22 mouse cellular contexts compared by ENCODE assay signal in genomic region chr10:62070636-62071035, GRCm38 (mm10).
"Had no signal": no experiment of that assay in that cellular context is flagged by ENCODE, and none has a peak within 500 bp of the region (broad histone marks: within the 10 kb centered on the region; RNA-seq: fewer than 3 reads in every experiment).

No protein-coding gene starts in this region.

- H3K4me2 ChIP-seq: limb, embryonic 13.5 days; lung, embryonic 14.5 days; midbrain, embryonic 13.5 days; neural tube, embryonic 13.5 days; stomach, embryonic 15.5 days had no signal

- H3K9ac ChIP-seq: limb, embryonic 13.5 days; liver, embryonic 14.5 days; liver, postnatal 0 days; lung, embryonic 14.5 days; midbrain, embryonic 13.5 days; neural tube, embryonic 13.5 days; stomach, embryonic 15.5 days had no signal

- H3K4me1 ChIP-seq: midbrain, embryonic 13.5 days; neural tube, embryonic 13.5 days; stomach, embryonic 15.5 days had no signal

- H3K9me3 ChIP-seq: limb, embryonic 10.5 days; midbrain, embryonic 13.5 days; neural tube, embryonic 13.5 days; stomach, embryonic 15.5 days had no signal

- H3K27ac ChIP-seq: layer of hippocampus, adult 2 months; limb, embryonic 10.5 days; limb, embryonic 13.5 days; liver, embryonic 14.5 days; macrophage; midbrain, embryonic 13.5 days; neural tube, embryonic 13.5 days; stomach, embryonic 15.5 days had no signal

- ATAC-seq: inflammation-experienced regulatory T-cells, adult 6 months; liver, postnatal 0 days; lung, postnatal 0 days; midbrain, embryonic 13.5 days; midbrain, embryonic 16.5 days had no signal

- DNase-seq: kidney, postnatal 4 days; layer of hippocampus, adult 9-11 months; liver; liver, postnatal 0 days; lung, embryonic 14.5 days; retina, postnatal 1 day; right cerebral cortex, postnatal 25 days; spleen, adult 18-20 months; thymus, adult 2 months; thymus, postnatal 14 days had no signal

- H3K4me3 ChIP-seq: layer of hippocampus, adult 2 months; limb, embryonic 10.5 days; limb, embryonic 13.5 days; midbrain, embryonic 13.5 days; myocyte; neural tube, embryonic 13.5 days; stomach, embryonic 15.5 days had no signal

- H3K36me3 ChIP-seq: limb, embryonic 10.5 days; limb, embryonic 13.5 days; midbrain, embryonic 13.5 days; neural tube, embryonic 13.5 days; stomach, embryonic 15.5 days had no signal

- H3K27me3 ChIP-seq: limb, embryonic 13.5 days; midbrain, embryonic 13.5 days; neural tube, embryonic 13.5 days; stomach, embryonic 15.5 days had no signal
